Mouse (Mus musculus) yolk sac, embryonic 10.5 days (tissue): Measurements from ENCODE around the gene Tnn.
A peak's percentile ranks its signal among the peaks of the same experiment; 100 is the strongest.

Experiments used
- DNase-seq: peaks from one replicate; pipeline ENCODE4 v3.0.0-alpha.2; 2017; ENCODE audit warnings: low spot score

Tnn gene

DNA sequence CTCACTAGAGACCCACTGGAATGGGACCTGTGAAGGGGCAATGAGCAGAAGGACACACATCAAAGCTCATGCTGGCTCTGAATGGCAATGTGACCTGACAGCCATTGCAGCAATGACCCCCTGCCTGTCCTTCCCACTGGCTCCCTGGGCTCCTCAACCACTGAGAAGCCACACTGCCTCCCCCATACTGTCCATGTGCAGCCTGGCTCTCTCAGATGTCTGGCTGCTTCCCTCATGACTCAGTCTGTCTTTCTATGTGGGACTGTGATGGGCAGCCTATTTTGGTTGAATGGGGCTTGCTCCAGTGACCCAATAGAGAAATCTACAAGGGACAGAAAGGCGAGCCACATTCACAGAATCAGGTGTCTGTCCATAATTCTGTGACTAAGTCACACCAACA, 70.7 kb downstream of the Tnn start:
- no peak for DNase-seq

DNA sequence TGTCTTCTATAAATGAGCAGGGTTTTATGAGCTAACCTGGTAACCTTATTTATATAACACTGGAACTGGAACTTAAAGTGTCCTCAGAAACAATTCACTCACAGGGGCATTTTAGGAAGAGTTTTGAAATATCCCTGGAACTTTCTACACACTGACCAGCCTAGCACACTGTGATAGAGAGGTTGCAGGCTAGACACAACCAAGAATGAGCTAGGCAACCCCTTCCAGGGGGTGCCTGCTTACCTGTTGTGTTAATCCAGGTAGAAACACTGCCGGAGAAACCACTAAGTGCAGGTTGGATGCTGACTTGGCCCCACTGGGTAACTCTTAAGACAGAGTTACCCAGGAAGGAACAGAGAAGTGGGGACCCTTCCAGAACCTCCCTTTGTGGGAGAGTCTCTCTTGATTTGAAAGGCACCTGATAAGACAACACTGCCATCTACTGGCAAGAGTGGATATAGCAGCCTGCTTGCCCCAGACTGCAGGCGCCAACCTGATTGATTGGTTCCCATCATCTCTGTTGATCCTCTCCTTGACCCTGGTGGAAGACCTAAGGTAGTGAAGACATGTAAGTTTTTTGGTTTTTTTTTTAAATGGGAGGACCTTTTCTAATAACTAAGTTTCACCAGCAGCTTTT, 72.5 kb downstream of the Tnn start:
- peak; percentile 55 for DNase-seq

DNA sequence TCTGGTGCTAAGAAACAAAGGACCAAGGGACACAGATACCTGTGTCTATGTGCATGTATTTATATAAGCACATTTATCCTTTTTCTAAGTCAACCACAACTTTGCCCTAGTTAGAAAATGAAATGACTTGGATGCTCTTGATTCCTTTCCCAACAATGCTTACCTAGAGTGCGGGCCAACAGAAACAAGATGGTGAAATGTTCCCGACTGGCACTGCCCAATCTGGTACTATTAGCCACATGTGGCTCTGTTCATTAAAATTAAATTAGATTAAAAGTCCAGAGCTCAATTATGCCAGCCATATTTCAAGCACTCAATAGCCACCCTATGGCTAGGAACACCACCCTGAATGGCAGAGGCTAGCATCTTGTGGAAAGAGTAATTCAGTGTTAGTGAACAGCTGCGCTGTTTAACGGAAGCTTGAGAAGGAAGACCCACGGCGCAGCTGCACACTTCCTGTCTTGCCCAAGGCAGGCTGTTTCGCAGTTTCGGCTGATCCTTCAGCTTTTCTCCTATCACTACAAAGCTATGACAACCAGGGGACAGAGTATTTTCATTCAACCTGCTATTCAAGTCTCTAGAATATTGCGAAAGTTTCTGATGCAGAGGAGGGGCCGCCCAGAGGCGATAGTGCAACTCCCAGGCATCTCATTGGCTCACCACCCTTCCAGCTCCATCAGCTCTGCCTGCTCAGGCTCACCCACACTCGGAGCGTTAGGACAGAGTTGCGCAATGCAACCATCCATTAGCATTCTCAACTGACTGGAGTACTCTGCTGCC, 74.3 kb downstream of the Tnn start:
- peak; percentile 67 for DNase-seq

DNA sequence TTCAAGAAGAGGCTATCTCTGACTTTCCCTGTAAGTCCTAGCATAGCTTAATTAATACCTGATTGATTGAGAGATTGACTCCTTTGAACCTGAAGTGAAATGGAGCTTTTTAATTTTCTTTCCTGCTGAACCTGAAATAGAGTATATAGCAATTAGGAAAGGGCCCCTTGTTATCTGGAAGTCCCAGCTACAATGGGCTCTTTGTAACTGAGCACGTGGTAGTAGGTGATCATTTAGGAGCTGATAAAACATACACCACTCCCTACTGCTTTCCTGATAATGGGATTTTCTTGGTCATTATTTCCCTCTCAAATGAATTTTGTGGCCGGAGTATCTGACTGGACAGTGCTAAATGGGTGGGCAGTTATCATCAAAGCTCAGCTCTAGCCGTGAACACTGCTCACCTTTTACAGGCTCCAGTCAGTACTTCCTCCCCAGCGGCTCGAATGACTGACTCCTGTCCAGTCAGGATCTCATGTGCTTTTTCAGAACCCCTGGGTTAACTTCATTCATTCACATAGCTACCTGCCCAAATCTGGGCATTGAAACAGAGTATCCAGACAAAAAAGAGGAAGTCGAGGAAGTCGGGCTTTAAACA, 88.7 kb downstream of the Tnn start:
- DNase-seq = no peak

DNA sequence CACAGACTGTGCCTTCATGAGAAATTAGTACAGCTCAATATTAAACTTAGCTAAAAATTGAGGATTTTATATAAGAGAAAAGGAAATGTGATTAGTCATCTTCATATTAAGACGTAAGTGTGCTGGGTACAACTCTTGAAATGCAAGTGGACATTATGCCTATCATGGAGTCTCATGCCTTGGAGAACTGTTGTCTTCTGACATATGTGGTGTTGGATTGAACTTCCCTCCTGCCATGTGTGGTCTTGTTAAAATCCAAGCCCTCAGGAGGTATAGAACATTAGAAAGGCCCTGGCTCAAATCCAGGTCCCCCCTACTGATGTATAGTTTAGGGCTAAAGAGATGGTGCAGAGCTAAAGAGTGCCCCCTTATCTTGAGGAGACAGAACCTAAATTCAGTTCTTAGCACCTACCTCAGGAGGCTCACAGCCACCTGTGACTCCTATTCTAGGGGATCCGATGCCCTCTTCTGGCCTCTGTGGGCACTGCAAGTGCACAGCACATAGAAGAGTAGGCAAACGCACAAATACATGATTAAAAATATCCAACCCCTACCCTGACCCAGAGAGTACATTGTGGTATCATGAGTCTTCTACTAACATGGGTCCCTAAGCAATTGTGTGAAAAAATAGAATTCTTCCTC, 91.5 kb downstream of the Tnn start:
- DNase-seq = no peak

DNA sequence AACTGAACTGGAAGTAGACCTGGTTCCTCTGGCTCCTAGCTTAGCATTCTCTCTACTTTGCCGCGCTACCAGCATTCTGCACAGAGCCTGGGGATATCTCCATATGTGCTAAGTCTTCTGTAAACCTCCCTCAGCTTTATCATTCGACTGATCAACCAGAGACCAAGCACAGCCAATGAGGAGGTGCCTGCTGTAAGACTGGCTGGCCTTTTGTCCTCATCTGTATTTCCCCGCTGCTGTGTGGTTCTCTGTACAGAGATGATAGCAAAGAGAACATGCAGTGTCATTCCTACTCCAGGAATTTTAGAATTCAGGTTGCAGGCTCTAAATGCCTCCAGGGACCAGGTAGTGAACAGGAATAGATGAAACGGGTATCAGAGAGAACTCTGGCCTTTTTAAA, 92.1 kb downstream of the Tnn start:
- peak; percentile 26 for DNase-seq

DNA sequence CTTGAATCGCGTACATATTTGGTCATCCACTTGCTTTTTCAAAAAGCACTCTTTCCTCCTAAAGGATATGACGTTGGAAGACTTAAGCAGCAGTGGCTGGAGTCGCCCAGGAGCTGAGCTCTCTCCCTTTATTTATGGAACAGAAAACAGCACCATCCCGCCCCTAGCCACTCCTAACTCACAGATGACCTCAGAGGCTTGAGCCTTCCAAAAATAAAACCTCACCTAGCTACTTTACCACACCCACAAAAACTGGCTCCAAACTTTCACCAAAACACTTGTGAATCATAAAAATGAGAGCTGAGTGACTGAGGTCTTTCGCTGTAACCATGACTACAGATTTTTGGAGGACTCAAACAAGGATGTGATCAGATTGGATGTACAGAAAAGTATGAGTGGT, 92.8 kb downstream of the Tnn start:
- DNase-seq = no peak

DNA sequence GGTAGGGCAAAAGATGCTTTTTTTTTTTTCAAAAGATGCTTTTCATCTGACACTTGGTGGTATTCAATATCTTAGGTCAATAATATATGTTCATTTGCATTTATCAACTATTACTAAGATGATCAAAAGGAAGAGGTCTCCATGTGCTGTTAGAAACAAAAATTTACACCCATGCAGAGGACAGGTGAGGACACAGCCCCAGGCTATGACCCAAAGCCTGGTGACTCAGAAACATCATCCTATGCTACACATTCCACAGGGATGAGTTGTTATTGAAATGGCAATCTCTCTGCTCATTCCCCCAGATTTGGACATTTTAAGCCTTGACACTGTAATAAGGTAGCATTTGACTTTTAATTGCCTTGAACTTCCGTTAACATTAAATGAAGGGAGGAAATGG, 93.5 kb downstream of the Tnn start:
- DNase-seq = no peak

DNA sequence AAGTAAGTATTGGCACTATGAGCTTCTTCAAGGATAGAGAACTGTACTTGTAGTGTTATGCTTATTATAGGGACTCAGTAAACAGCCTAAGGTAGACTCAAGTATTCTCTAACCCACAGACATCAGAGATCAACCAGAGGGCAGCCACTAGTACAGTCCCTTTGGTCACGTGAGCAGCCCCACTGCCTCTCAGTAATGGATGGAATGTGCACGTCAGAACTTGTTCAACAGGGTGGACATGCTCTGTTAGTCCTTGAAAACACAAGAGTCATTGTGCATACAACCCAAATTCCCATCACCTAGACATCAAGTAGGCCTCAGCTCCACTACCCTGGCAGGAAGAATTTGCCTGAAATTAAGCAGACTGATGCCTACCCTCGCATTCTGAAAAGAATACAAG, 95.7 kb downstream of the Tnn start:
- no peak for DNase-seq

DNA sequence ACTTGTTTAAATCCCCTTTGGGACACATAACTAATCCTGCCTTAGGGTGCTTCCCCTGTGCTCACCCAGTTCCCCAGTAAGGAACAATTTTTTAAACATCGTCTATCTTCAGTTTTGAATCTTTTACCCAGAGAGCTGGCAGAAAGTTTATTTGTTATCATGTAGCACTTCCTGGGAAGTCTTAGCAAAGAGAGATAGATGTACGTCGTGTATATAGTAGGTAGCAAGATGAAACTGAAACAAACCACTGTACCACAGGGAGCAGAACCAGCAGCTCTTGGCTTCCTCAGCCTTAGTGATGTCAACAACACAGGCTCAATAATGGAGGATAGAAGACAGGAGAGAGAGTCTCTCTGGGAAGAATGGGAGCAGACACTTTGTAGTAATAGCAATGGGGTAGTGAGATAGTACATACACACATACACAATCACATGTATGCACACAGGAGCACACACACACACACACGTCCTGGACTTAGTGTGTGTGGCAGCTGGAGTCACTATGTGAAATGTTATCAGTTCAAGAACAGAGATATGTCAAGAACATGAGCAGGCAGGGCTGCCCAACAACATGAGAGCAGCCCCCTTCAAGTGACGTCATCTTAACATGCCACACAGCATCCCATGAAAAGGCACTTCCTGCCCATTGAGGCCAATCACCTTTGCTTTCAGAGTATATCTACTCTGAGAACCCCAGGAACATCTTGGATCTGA, 98.9 kb downstream of the Tnn start:
- no peak for DNase-seq

DNA sequence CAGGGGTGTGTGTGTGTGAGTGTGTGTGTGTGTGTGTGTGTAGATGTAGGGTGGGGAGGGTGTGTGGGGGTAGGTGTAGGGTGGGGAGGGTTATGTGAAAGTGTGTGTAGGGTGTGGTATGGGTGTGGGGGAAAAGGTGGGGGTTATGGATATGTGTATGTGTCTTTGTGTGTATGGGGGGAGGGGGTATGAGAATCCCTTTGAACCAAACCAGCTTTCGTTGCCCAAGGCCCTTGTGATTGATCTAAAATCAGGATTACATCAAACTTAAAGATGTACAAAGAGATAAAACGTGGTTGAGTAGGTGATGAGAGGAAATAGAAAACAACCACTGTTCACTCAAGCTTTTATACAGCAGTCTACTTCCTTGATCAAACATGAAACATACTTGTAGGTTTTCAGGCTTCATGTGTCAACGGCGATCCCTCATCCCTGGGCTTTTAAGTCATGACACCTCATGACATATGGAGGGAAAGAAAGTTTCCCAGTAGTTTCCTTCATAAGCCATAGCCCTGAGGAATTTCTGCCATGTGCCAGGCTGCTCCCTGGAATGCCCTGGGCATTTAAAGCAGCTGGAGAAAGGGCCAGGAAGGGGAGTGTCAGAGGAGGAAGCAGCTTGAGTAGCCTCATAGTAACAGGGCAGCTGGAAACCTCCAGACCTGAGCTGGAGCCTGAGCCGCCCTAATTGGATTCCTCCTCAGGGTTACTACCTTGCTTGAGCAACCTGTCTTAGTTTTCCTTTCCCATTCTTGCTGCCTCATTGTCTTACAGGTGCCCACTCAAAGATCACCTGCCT, 99.7 kb downstream of the Tnn start:
- DNase-seq = no peak

DNA sequence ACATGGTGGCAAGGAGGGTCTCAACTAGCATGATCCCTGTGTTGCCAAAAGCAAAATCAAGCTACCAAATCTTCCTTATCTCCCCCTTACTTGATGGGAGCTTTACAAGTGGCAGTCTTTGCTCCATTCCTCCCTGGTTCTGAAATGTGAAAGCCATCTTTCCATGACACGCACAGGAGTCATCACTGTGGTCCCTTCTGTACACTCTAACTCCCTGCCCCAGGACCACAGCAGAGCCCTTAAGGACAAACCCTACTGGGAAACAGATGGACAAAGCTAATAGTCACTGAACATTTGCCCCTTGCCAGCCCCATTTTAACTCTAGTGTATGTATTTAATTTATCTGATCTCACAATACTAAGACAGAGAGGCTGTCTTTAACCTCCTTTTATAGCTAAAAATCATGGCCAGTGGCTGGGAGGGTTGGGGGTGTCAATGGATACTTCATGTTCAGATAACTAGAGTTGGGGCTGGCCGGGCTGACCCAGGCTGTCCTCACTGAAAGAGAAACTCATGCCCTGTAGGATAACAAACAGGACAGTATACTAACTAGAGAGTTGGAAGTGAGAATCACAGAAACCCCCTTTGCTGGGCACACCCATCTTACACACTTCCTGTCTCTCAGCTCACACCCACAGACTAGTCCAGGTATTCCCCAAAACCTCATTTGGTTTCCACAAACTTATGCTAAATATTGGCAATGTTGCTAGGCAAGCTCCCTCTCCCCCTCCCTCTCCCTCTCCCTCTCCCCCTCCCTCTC, 100.6 kb downstream of the Tnn start:
- no peak for DNase-seq

DNA sequence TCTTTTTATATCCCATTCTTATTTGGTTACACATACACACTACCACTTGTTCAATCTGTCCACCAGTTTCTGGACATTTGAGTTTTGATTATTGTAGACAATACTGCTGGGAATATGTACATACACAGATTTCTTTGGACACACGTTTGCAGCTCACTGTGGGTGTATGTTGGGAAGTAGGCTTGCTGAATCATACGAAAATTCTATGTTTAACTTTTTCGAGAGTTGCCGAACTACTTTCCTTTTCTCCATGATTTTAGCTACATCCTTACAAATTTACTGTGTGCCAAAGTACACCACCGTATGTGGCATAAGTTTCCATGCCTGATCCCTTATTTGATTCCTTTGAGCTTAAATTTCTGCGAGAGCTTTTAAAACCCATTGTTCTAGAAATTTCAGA, 102.5 kb downstream of the Tnn start:
- DNase-seq = no peak

DNA sequence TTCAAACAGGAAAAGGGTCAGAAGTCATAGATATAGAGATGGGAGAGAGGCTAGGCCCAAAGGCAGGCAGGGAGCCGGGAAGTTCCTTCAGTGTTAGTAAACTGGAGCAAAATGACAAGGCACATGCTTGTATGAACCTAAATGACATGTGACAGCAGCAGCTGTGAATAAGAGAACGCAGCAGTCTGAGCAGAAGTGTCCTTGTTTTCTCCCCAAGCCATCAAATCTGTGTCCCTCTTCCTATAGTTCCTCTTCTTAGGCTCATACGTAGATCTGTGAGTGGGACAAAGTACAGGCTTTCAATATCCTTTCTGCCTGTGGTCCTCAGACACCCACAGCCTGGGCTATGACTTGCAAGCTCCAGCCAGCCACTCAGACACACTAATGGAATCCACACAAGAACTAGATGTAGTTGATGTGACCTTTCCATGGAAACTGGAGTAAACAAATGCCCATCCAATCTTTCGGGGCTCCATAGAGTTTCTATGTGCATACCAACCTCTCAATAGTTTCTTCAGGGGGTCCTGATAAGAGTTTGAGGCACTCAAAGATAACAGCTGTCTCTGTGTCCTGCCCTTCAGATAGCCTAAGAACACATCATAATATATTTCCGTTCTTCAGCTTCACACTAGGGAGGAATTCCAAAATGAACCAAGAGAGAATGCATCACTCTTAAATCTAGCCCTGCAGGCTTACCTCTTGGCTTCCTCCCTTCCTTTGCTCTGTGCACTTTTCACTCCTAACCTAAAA, 104.1 kb downstream of the Tnn start:
- no peak for DNase-seq

DNA sequence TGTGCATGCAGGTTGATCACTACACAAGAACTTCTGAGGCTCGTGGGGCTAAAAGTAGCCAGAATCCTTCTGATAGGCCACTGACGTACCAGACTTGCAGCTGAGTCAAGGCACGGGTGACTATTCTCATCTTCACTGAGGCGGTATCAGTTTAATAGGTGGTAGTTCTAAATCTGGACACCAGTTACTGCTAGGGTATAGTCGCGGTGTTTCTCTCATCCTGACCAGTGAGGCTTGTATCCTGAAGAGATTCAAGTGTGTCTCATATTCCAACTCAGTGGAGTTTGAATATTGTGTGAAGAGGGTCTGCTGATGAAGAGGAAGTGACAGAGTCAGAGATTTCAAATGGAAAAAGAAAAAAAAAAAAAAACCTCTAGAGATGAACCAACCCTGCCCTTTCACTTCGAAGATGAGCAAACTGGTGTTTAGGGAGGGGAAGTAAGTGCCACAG, 105.9 kb downstream of the Tnn start:
- DNase-seq = no peak

DNA sequence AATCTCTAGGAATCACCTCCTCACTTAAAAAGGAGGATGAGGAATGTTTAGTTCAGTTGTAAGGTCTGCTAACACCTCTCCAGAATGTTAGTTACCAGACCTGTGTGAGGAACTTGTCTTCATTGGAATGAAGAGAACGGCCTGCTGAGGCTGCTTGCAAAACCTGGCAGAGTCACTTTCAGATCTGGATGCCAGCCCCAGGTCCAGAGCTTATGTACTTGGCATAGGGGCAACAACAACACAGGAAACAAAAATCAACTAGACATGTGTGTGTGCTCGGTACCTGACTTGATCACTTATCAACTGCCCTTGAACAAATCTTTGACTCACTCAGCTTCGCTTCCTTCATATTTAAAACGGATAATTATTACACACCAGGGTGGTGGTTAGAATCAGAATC, 106.6 kb downstream of the Tnn start:
- no peak for DNase-seq

DNA sequence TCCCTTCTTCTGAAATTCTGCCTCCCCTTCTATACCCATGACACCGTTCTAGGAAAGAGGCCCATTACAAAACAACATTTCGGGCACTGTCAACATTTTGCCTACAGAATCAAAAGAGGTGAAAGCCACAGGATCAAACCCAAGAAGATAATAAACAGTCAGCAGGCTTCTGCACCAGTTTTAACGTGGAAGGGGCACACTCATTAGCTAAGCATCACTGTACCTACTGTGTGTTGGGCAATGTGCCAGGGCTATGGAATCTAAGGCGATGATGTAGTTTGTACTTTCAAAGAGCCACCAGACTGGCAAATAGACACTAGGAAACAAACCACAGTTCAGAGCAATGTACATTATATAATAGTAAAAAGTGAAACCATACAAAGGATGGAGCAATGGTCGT, 107.4 kb downstream of the Tnn start:
- no peak for DNase-seq

DNA sequence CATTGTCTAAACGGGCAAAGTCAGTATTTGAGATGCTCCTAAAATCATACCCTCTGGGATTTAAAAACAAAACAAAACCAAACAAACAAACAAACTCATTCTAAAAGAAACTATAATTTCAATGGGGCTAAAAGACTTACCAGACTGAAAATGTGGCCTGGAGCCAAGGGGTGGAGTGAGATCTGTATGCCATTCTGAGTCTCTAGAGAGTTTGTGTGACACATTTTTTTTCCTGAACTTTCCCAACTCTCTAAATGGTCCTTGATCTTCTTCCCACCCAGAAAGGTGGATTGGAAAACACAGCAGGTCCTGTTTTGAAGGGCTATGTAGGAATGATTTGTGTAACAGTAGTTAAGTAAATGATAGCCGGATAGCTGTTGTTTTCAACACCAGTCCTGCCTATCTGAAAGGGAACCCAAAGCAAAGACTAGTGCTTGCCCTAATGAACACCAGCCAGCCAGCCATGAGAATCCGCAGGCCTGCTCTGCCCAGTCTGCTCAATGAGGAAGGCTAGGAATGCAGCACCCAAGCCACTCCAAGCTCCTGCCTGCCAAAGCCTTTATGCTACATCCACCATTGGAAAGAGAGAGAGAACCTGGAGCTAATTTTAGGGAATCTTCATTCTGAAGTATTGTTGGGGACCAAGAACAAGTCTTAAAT, 108.2 kb downstream of the Tnn start:
- no peak for DNase-seq

DNA sequence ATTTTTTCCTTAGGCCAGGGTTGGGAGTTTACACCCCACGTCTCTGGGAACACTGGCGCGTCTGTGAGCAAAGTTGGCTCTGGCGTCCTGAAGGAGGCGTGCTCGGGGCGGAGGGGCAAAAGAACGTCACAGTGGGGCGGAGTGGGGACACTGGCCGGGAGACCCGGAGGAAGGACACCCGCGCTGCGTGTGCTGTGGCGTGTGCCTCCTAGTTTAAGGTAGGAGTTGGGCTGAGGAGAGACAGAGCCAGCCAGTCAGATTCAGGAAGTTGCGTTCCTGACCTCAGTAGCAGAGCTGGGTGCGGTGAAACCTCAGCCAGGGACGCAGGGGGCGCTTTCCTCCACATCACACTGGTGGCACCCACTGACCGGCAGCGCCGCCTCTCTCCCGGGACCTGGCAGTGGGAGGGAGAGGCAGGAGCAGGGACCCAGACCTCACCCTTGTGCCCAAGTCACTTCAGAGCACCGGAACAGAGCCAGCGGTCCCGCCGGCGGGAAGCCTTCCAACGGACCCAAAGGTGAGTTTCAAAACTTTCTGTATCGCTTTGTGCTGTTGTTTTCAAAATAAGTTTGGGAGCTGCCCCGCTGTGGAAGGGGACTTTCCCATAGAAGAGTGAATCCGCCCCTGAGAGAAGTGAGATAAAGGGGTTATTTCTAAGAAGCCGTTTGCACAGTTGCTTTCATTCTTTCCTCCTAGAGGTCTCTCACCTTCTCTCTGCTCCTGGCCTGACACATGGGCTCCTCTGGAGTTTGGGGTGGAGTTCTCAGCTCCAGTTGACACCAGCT, 109.0 kb downstream of the Tnn start, which contains the start of gene 4930523C07Rik:
TSS of gene 4930523C07Rik (plus strand) at position 146 of the 785 bp plus-strand sequence.
- DNase-seq = peak; percentile 28
